ENCODE assay signal across 26 mouse cellular contexts in genomic region chr15:13183661-13184060, GRCm38 (mm10). TPM values are rescaled to one million over a fixed set of nuclear protein-coding genes. Genes with fewer than 3 reads are reported as not detected.
DNase-seq lines count a peak whose midpoint lies in the region; ATAC-seq and TF ChIP-seq lines count a peak whose summit lies in the region.
"Had no signal": no experiment of that assay in that cellular context is flagged by ENCODE, and none has a peak within 500 bp of the region (broad histone marks: within the 10 kb centered on the region; RNA-seq: fewer than 3 reads in every experiment).

No protein-coding gene starts in this region.

- no peak for TF ChIP-seq CTCF in hindbrain, postnatal 0 days (IDR thresholded peaks at IDR 0.05; ENCODE audit: low read depth)
- TF ChIP-seq CTCF in midbrain, postnatal 0 days (IDR thresholded peaks at IDR 0.05), result no peak

- H3K36me3 ChIP-seq in forebrain, embryonic 14.5 days (ENCODE audit: control insufficient read depth, insufficient read depth, low read length), result no peaks in the 10 kb centered on the region
- no peaks in the 10 kb centered on the region for H3K36me3 ChIP-seq in forebrain, embryonic 11.5 days (ENCODE audit: control insufficient read depth, insufficient read depth, low read length)
- H3K36me3 ChIP-seq in hindbrain, postnatal 0 days (ENCODE audit: insufficient read depth, low read length), result no peaks in the 10 kb centered on the region
- no peaks in the 10 kb centered on the region for H3K36me3 ChIP-seq in hindbrain, embryonic 11.5 days (ENCODE audit: control insufficient read depth, insufficient read depth, low read length)
- H3K36me3 ChIP-seq in midbrain, postnatal 0 days (ENCODE audit: insufficient read depth, low read length), result no peaks in the 10 kb centered on the region
- no peaks in the 10 kb centered on the region for H3K36me3 ChIP-seq in midbrain, embryonic 10.5 days
- H3K36me3 ChIP-seq: embryonic facial prominence, embryonic 10.5 days; embryonic facial prominence, embryonic 13.5 days; hindbrain, embryonic 13.5 days had no signal

- no peak overlapping the region for H3K27ac ChIP-seq in forebrain, embryonic 14.5 days (ENCODE audit: low read depth, low read length)
- no peak overlapping the region for H3K27ac ChIP-seq in forebrain, embryonic 11.5 days (ENCODE audit: low read depth, low read length)
- no peak overlapping the region for H3K27ac ChIP-seq in hindbrain, postnatal 0 days
- no peak overlapping the region for H3K27ac ChIP-seq in hindbrain, embryonic 11.5 days (ENCODE audit: low read depth, low read length)
- no peak overlapping the region for H3K27ac ChIP-seq in midbrain, postnatal 0 days (ENCODE audit: low read depth, low read length)
- H3K27ac ChIP-seq in midbrain, embryonic 10.5 days (replicated peaks), result no peak overlapping the region
- H3K27ac ChIP-seq: embryonic facial prominence, embryonic 10.5 days; embryonic facial prominence, embryonic 13.5 days; gastrocnemius, adult 2 months had no signal

- H3K4me3 ChIP-seq in forebrain, embryonic 14.5 days (ENCODE audit: low read depth, low read length), result no peak overlapping the region
- H3K4me3 ChIP-seq in forebrain, embryonic 11.5 days (ENCODE audit: low read depth, low read length), result no peak overlapping the region
- no peak overlapping the region for H3K4me3 ChIP-seq in hindbrain, postnatal 0 days (ENCODE audit: low read length)
- no peak overlapping the region for H3K4me3 ChIP-seq in hindbrain, embryonic 11.5 days (ENCODE audit: low read depth, low read length)
- no peak overlapping the region for H3K4me3 ChIP-seq in midbrain, postnatal 0 days (ENCODE audit: low read depth, low read length)
- no peak overlapping the region for H3K4me3 ChIP-seq in midbrain, embryonic 10.5 days
- H3K4me3 ChIP-seq: embryonic facial prominence, embryonic 10.5 days; embryonic facial prominence, embryonic 13.5 days; erythroblast, embryonic 14.5 days; gastrocnemius, adult 2 months; hindbrain, embryonic 13.5 days had no signal

- H3K4me1 ChIP-seq in forebrain, embryonic 14.5 days (ENCODE audit: control insufficient read depth, insufficient read depth, low read length), result no peaks in the 10 kb centered on the region
- no peaks in the 10 kb centered on the region for H3K4me1 ChIP-seq in forebrain, embryonic 11.5 days (replicated peaks; ENCODE audit: control insufficient read depth, insufficient read depth, low read length)
- no peaks in the 10 kb centered on the region for H3K4me1 ChIP-seq in hindbrain, postnatal 0 days (ENCODE audit: insufficient read depth, low read length)
- H3K4me1 ChIP-seq in hindbrain, embryonic 11.5 days (replicated peaks; ENCODE audit: control insufficient read depth, insufficient read depth, low read length), result no peaks in the 10 kb centered on the region
- H3K4me1 ChIP-seq in midbrain, postnatal 0 days (ENCODE audit: insufficient read depth, low read length), result no peaks in the 10 kb centered on the region
- 0 out of 2 replicates have a peak, but pooled peaks cover 3% of the 10 kb centered on the region for H3K4me1 ChIP-seq in midbrain, embryonic 10.5 days
- H3K4me1 ChIP-seq: embryonic facial prominence, embryonic 10.5 days; embryonic facial prominence, embryonic 13.5 days; hindbrain, embryonic 13.5 days had no signal

- WGBS in forebrain, embryonic 14.5 days, result 65% methylated on average over 5 of the region's 5 CpGs
- WGBS in forebrain, embryonic 11.5 days, result 93% methylated on average over 5 of the region's 5 CpGs
- WGBS in hindbrain, postnatal 0 days, result 45% methylated on average over 5 of the region's 5 CpGs
- 94% methylated on average over 5 of the region's 5 CpGs for WGBS in hindbrain, embryonic 11.5 days
- WGBS in midbrain, postnatal 0 days, result 76% methylated on average over 5 of the region's 5 CpGs
- 91% methylated on average over 5 of the region's 5 CpGs for WGBS in midbrain, embryonic 10.5 days

- no peak overlapping the region for H3K9ac ChIP-seq in forebrain, embryonic 14.5 days (ENCODE audit: low read length)
- no peak overlapping the region for H3K9ac ChIP-seq in forebrain, embryonic 11.5 days (ENCODE audit: low read length)
- H3K9ac ChIP-seq in hindbrain, postnatal 0 days (replicated peaks; ENCODE audit: low read length), result no peak overlapping the region
- no peak overlapping the region for H3K9ac ChIP-seq in hindbrain, embryonic 11.5 days (ENCODE audit: low read depth, low read length)
- H3K9ac ChIP-seq in midbrain, postnatal 0 days (replicated peaks; ENCODE audit: low read length, poor library complexity, severe bottlenecking), result no peak overlapping the region
- H3K9ac ChIP-seq: embryonic facial prominence, embryonic 13.5 days; hindbrain, embryonic 13.5 days had no signal

- no peak overlapping the region for H3K4me2 ChIP-seq in forebrain, embryonic 14.5 days (ENCODE audit: low read length)
- H3K4me2 ChIP-seq in forebrain, embryonic 11.5 days (ENCODE audit: low read depth, low read length, severe bottlenecking), result no peak overlapping the region
- H3K4me2 ChIP-seq in hindbrain, postnatal 0 days (ENCODE audit: low read depth, low read length), result no peak overlapping the region
- H3K4me2 ChIP-seq in hindbrain, embryonic 11.5 days (replicated peaks; ENCODE audit: low read depth, low read length), result no peak overlapping the region
- H3K4me2 ChIP-seq in midbrain, postnatal 0 days (ENCODE audit: low read depth, low read length, poor library complexity, severe bottlenecking), result no peak overlapping the region
- H3K4me2 ChIP-seq: embryonic facial prominence, embryonic 13.5 days; heart, embryonic 11.5 days; hindbrain, embryonic 13.5 days had no signal

- 0 out of 2 replicates have a peak, but pooled peaks have one; percentile 32 for ATAC-seq in forebrain, embryonic 14.5 days
- no peak for ATAC-seq in forebrain, embryonic 11.5 days (replicated peaks; ENCODE audit: low FRiP score)
- ATAC-seq in hindbrain, postnatal 0 days, result no peak
- ATAC-seq in hindbrain, embryonic 11.5 days (ENCODE audit: low FRiP score), result no peak
- ATAC-seq in midbrain, postnatal 0 days (ENCODE audit: low FRiP score), result no peak
- ATAC-seq: activated CD4-positive, CD25-positive, alpha-beta regulatory T cell, adult 4 months; hindbrain, embryonic 16.5 days; inflammation-experienced regulatory T-cells, adult 6 months; intestine, embryonic 16.5 days had no signal

- no peaks in the 10 kb centered on the region for H3K27me3 ChIP-seq in forebrain, embryonic 14.5 days (replicated peaks; ENCODE audit: control insufficient read depth, insufficient read depth, low read length)
- H3K27me3 ChIP-seq in forebrain, embryonic 11.5 days (ENCODE audit: control insufficient read depth, insufficient read depth, low read length), result no peaks in the 10 kb centered on the region
- H3K27me3 ChIP-seq in hindbrain, postnatal 0 days (ENCODE audit: insufficient read depth, low read length), result no peaks in the 10 kb centered on the region
- no peaks in the 10 kb centered on the region for H3K27me3 ChIP-seq in hindbrain, embryonic 11.5 days (ENCODE audit: control insufficient read depth, insufficient read depth, low read length)
- H3K27me3 ChIP-seq in midbrain, postnatal 0 days (ENCODE audit: insufficient read depth, low read length), result no peaks in the 10 kb centered on the region
- H3K27me3 ChIP-seq in midbrain, embryonic 10.5 days (ENCODE audit: low read depth, poor library complexity, severe bottlenecking), result peaks cover 21% of the 10 kb centered on the region; the same call in 1 of the 2 replicates
- H3K27me3 ChIP-seq: embryonic facial prominence, embryonic 13.5 days; hindbrain, embryonic 13.5 days had no signal

- DNase-seq in cerebellum, postnatal 10 days, result peak; percentile 77 to 84
- DNase-seq in cerebellum, adult 9-10 months, result no peak
- peak; percentile 41 for DNase-seq in forebrain, embryonic 14.5 days (ENCODE audit: low spot score)
- no peak for DNase-seq in forebrain, embryonic 11.5 days (ENCODE audit: low spot score)
- DNase-seq in hindbrain, postnatal 0 days (ENCODE audit: low spot score), result peak; percentile 46
- no peak for DNase-seq in hindbrain, embryonic 11.5 days (ENCODE audit: low spot score)
- peak; percentile 51 for DNase-seq in midbrain, postnatal 0 days (ENCODE audit: low spot score)
- DNase-seq in midbrain, embryonic 10.5 days (ENCODE audit: low spot score), result no peak
- DNase-seq: adrenal gland, postnatal 10 days; adrenal gland, postnatal 36 days; cerebellum, adult 11 months; cerebellum, adult 2 months; embryo, embryonic 11 days; gastrocnemius, adult 2 months; gastrocnemius, postnatal 14 days; kidney, adult 18-20 months had no signal

- no peaks in the 10 kb centered on the region for H3K9me3 ChIP-seq in forebrain, embryonic 14.5 days (replicated peaks; ENCODE audit: control insufficient read depth, low read length)
- H3K9me3 ChIP-seq in forebrain, embryonic 11.5 days (ENCODE audit: control insufficient read depth, low read length), result no peaks in the 10 kb centered on the region
- no peaks in the 10 kb centered on the region for H3K9me3 ChIP-seq in hindbrain, postnatal 0 days (ENCODE audit: low read length)
- no peaks in the 10 kb centered on the region for H3K9me3 ChIP-seq in hindbrain, embryonic 11.5 days (ENCODE audit: control insufficient read depth, low read length)
- H3K9me3 ChIP-seq in midbrain, postnatal 0 days (ENCODE audit: low read length), result no peaks in the 10 kb centered on the region
- H3K9me3 ChIP-seq in midbrain, embryonic 10.5 days (replicated peaks), result no peaks in the 10 kb centered on the region
- H3K9me3 ChIP-seq: embryonic facial prominence, embryonic 10.5 days; embryonic facial prominence, embryonic 13.5 days; hindbrain, embryonic 13.5 days had no signal

RNA-seq across cellular contexts. Expression of gene Cdh6, which starts 10.2 kb away (rescaled TPM):
- polyA plus RNA-seq in forebrain, embryonic 14.5 days (2014; fragmentation: Nextera tagmentation; extraction: Ambion mirVana), result 4.5 and 6.9 TPM in 2 replicates
- polyA plus RNA-seq in forebrain, embryonic 11.5 days (2014; fragmentation: Nextera tagmentation; extraction: Ambion mirVana), result 12.8 and 14.7 TPM in 2 replicates
- total RNA-seq in hindbrain, postnatal 0 days (2014; rRNA removed), result 13.8 and 14.3 TPM in 2 replicates
- polyA plus RNA-seq in hindbrain, postnatal 0 days (2015; fragmentation: Nextera tagmentation; extraction: Ambion mirVana), result 15.5 TPM in 2 replicates
- polyA plus RNA-seq in hindbrain, embryonic 11.5 days (2014; fragmentation: Nextera tagmentation; extraction: Ambion mirVana), result 10.4 and 12.7 TPM in 2 replicates
- 20.1 and 23.2 TPM in 2 replicates for total RNA-seq in midbrain, postnatal 0 days (2014; rRNA removed)
- 18.0 and 18.1 TPM in 2 replicates for polyA plus RNA-seq in midbrain, postnatal 0 days (2015; fragmentation: Nextera tagmentation; extraction: Ambion mirVana)
- 11.8 and 15.1 TPM in 2 replicates for polyA plus RNA-seq in midbrain, embryonic 10.5 days (2016; fragmentation: Nextera tagmentation; extraction: Ambion mirVana)
- total RNA-seq: hematopoietic stem cell, adult 5-6 weeks had no signal
- polyA plus RNA-seq: erythroblast, embryonic 14.5 days had no signal

Comparison
In these comparisons a context has a peak if more than half of its experiments do, and no peak if none do; other contexts are left out.
1. DNase-seq: peak in cerebellum, postnatal 10 days (2 of 2), forebrain, embryonic 14.5 days (single experiment), hindbrain, postnatal 0 days (single experiment) and midbrain, postnatal 0 days (single experiment); none in cerebellum, adult 9-10 months (single experiment), forebrain, embryonic 11.5 days (single experiment), hindbrain, embryonic 11.5 days (single experiment) and midbrain, embryonic 10.5 days (single experiment).